Mouse (Mus musculus) intestine, embryonic 14.5 days (tissue): ENCODE data around the gene Tex44. TPM values are rescaled to one million over a fixed set of nuclear protein-coding genes. Genes with fewer than 3 reads are reported as not detected.

Experiments
- ATAC-seq: fragments of 200-750 bp; cut with Nextera tagmentation; replicated peaks from 2 replicates; pipeline ENCODE4 v1.8.0; 2017; ENCODE audit warnings: low read depth, moderate number of reproducible peaks, moderate TSS enrichment, moderate library complexity; ENCODE audit not compliant: low FRiP score, low TSS enrichment
- DNase-seq: peaks from one replicate; pipeline ENCODE4 v3.0.0-alpha.2; 2018; ENCODE audit warnings: low spot score
- H3K27ac ChIP-seq: fragments of 300-500 bp; sonication (generic); 2 replicates; pipeline ENCODE4 v1.5.1; 2014; ENCODE audit warnings: low read depth, mild to moderate bottlenecking, control low read depth
- H3K27me3 ChIP-seq: fragments of 300-500 bp; sonication (generic); replicated peaks from 2 replicates; pipeline ENCODE4 v1.6.1; 2014; ENCODE audit warnings: low read length, control low read depth; ENCODE audit not compliant: control insufficient read depth, insufficient read depth
- H3K36me3 ChIP-seq: fragments of 300-500 bp; sonication (generic); 2 replicates; pipeline ENCODE4 v1.6.1; 2014; ENCODE audit warnings: low read length, control low read depth; ENCODE audit not compliant: control insufficient read depth, insufficient read depth
- H3K4me1 ChIP-seq: fragments of 300-500 bp; sonication (generic); replicated peaks from 2 replicates; pipeline ENCODE4 v1.6.1; 2014; ENCODE audit warnings: low read length, control low read depth, mixed read lengths; ENCODE audit not compliant: control insufficient read depth, insufficient read depth
- H3K4me2 ChIP-seq: fragments of 300-500 bp; sonication (generic); 2 replicates; pipeline ENCODE4 v1.6.1; 2014; ENCODE audit warnings: low read length
- H3K4me3 ChIP-seq: fragments of 300-500 bp; sonication (generic); 2 replicates; pipeline ENCODE4 v1.5.1; 2014; ENCODE audit warnings: low read depth, low read length, control low read depth, mixed read lengths
- H3K9ac ChIP-seq: fragments of 300-500 bp; sonication (generic); 2 replicates; pipeline ENCODE4 v1.6.1; 2014; ENCODE audit warnings: mild to moderate bottlenecking, low read length
- H3K9me3 ChIP-seq: fragments of 300-500 bp; sonication (generic); 2 replicates; pipeline ENCODE4 v1.6.1; 2016; ENCODE audit warnings: low read length, control low read depth; ENCODE audit not compliant: control insufficient read depth
- WGBS: fragments of 180-500 bp; shearing (Covaris S2); extraction: QIAGEN DNeasy Blood & Tissue Kit; methylation state at CpG from one replicate; pipeline ENCODE4 v1.1.7; 2014; 5-methylcytosine and 5-hydroxymethylcytosine counted together
- polyA plus RNA-seq: library from polyadenylated mRNA; unstranded; fragments of >200 nt; fragmentation: Nextera tagmentation; extraction: Ambion mirVana; gene quantifications from 2 replicates; pipeline ENCODE4 v1.2.1, GENCODE M21; 2014

Gene Tex44
- polyA plus RNA-seq, 1 experiment from 2014 or later: not detected

DNA sequence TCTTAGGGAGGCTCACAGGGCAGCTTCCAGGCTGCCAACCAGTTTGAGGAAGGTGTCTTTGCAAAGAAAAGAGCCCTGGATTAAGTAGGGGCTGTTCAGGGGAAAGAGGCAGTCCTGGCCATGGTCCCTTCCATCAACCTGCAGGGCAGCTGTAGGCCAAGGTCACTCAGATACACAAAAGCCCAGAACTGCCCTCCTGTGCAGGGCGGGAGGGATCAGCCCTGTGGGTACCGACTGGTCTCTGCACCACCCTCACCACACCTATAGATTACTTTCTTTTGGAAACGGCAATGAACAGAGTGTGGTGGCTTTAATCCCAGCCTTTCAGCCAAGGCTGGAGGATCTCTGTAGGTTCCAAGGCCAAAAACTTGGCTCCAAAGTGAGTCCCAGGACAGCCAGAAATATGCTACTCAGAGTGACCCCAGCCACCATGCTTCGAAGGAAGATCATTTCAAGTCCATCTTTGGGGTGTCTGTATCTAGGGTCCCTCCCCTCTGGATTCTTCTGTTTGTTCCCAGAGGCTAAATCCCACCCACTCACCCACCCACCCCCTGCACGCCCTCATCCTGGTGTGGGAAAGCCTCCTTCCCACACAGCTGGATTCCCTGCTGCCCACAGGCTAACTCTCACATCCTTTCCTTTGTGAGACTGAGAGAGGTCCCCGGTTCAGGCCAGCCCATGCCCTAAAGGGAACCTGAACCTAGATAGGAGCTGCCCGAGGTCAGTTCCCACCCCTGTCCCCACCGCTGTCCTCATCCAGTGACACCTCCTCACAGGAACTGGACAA, 17.4 kb downstream of the Tex44 start:
- H3K9ac ChIP-seq: peak overlapping the region; percentile 96
- H3K4me2 ChIP-seq: peak overlapping the region; percentile 91
- no peak for ATAC-seq
- no peaks in the 10 kb centered on the region for H3K27me3 ChIP-seq
- H3K4me1 ChIP-seq: peaks cover 43% of the 10 kb centered on the region
- H3K27ac ChIP-seq: peak overlapping the region; percentile 100
- DNase-seq: peak; percentile 61
- H3K4me3 ChIP-seq: peak overlapping the region; percentile 40; the same call in 1 of the 2 replicates
- H3K36me3 ChIP-seq: no peaks in the 10 kb centered on the region
- WGBS: 53% methylated on average over 8 of the region's 8 CpGs
- H3K9me3 ChIP-seq: no peaks in the 10 kb centered on the region

GRCm38 (mm10) chr1:86447596-86448171, 21.6 kb downstream of the Tex44 start:
- ATAC-seq (0 out of 2 replicates have a peak, but pooled peaks have one; percentile 34), DNase-seq (peak; percentile 72)
- Histone ChIP-seq H3K9me3 (no peaks in the 10 kb centered on the region), H3K27ac (peak overlapping the region; percentile 88), H3K27me3 (no peaks in the 10 kb centered on the region), H3K4me2 (peak overlapping the region; percentile 3; the same call in 1 of the 2 replicates), H3K4me1 (peaks cover 28% of the 10 kb centered on the region), H3K4me3 (no peak overlapping the region), H3K36me3 (no peaks in the 10 kb centered on the region), H3K9ac (no peak overlapping the region)
- 22% methylated on average over 13 of the region's 13 CpGs for WGBS

GRCm38 (mm10) chr1:86448272-86448671, 22.1 kb downstream of the Tex44 start:
- Histone ChIP-seq H3K27ac (peak overlapping the region; percentile 88), H3K9me3 (no peaks in the 10 kb centered on the region), H3K4me2 (peak overlapping the region; percentile 3; the same call in 1 of the 2 replicates), H3K4me1 (peaks cover 22% of the 10 kb centered on the region), H3K4me3 (no peak overlapping the region), H3K27me3 (no peaks in the 10 kb centered on the region), H3K36me3 (no peaks in the 10 kb centered on the region), H3K9ac (no peak overlapping the region)
- ATAC-seq: 0 out of 2 replicates have a peak, but pooled peaks have one; percentile 17
- DNase-seq: no peak
- 20% methylated on average over 4 of the region's 4 CpGs for WGBS

DNA sequence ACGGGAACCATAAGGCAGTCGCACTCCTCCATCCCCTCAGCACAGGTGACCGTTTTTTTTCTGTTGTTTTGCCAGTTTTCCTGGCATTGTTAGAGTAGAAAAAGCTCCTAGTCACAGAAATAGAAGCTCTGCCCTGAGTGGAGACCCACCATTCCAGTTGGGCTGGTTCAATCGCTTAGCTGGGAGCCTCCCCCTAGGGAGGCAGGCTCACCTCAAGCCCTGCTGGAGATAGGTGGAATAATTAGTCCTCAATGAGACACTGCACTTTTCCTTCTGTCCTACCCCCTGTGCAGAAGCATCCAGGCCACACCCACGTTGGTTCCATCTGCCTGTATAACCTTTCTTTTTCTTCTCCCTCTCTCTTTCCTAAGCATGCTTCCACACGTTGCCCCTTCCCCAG, 23.8 kb downstream of the Tex44 start:
- peaks cover 11% of the 10 kb centered on the region for H3K4me1 ChIP-seq
- no peaks in the 10 kb centered on the region for H3K9me3 ChIP-seq
- ATAC-seq (0 out of 2 replicates have a peak, but pooled peaks have one; percentile 58), DNase-seq (no peak)
- no peaks in the 10 kb centered on the region for H3K27me3 ChIP-seq
- no peak overlapping the region for H3K9ac ChIP-seq
- H3K4me2 ChIP-seq: no peak overlapping the region
- WGBS: 40% methylated on average over 6 of the region's 6 CpGs
- H3K4me3 ChIP-seq: no peak overlapping the region
- H3K36me3 ChIP-seq: no peaks in the 10 kb centered on the region
- no peak overlapping the region for H3K27ac ChIP-seq

DNA sequence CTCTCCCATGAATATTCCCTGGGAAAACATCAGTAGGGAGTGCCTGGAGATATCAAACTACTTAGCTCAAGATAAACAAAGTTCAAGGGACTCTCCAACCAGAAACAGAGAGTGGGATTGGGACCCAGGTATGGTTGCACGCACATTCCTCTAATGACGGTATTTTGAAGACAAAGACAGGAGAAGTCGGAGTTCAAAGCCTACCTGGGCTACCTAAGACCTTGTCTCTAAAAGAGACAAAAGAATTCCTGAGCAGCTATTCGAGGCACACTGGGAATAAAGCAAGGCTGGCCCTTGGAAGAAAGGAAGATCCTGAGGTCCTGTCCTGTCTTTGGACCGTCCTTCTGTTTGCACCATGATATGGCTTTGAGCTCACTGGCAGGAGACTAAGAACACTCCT, 26.6 kb downstream of the Tex44 start:
- Histone ChIP-seq H3K36me3 (no peaks in the 10 kb centered on the region), H3K9ac (no peak overlapping the region), H3K4me2 (no peak overlapping the region), H3K4me3 (no peak overlapping the region), H3K27me3 (no peaks in the 10 kb centered on the region), H3K4me1 (peaks cover 7% of the 10 kb centered on the region), H3K27ac (no peak overlapping the region), H3K9me3 (no peaks in the 10 kb centered on the region)
- DNase-seq (no peak), ATAC-seq (no peak)
- 63% methylated on average over 5 of the region's 5 CpGs for WGBS

DNA sequence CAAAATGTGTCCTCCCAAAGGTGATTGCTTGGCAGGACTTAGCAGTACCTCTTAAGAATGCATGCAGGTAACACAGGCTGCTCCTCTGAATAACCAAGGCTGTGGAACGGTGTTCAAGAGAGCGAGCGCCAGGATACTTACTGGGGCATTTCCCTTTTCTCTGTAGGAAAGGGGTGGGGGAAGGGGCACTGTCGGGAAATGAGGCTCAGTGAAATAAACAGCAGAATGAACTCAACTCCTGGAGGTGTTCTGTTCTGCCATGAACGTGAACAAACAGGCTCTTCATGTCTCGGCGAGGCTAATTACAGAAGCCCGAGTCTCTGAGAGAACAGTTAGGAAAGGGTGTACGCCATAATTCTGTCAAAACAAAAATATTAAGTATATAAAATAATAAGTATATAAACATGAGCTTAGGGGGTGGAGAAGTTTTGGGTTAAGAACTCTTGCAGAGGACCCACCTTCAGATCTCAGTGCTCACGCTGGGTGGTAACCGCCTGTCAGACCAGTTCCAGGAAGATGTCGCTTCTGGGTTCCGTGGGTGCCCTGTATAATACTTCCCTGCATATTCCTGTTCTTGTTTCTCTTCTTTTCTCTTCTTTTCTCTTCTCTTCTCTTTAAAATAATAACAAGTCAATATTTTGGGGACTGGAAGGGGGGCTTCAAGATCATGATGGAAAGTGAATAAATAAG, 30.9 kb downstream of the Tex44 start:
- Histone ChIP-seq H3K4me3 (no peak overlapping the region), H3K36me3 (no peaks in the 10 kb centered on the region), H3K4me1 (no peaks in the 10 kb centered on the region), H3K27me3 (no peaks in the 10 kb centered on the region), H3K4me2 (no peak overlapping the region), H3K27ac (no peak overlapping the region), H3K9me3 (no peaks in the 10 kb centered on the region), H3K9ac (no peak overlapping the region)
- DNase-seq (no peak), ATAC-seq (0 out of 2 replicates have a peak, but pooled peaks have one; percentile 8)
- 53% methylated on average over 13 of the region's 13 CpGs for WGBS

DNA sequence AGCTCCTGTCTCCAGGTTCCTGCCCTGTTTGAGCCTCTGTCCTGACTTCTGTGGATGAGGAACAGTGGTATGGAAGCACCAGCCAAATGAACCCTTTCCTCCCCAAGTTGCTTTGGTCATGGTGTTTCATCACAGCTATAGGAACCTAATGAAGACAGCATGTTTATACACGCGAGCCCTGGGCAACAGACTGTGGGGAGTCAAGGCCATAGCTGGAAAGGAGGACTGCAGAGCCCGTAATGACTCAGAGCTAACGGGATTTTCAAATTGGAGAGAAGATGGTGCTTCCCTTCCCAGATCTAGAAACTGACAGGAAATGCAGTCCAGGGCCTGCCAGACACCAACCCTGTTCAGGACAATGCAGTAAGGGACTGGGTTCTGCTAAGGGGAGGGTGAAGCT, 33.2 kb downstream of the Tex44 start:
- no peak for DNase-seq
- Histone ChIP-seq H3K4me1 (no peaks in the 10 kb centered on the region; the same call in 1 of the 2 replicates), H3K9me3 (no peaks in the 10 kb centered on the region), H3K27me3 (no peaks in the 10 kb centered on the region), H3K4me2 (no peak overlapping the region), H3K9ac (no peak overlapping the region), H3K36me3 (no peaks in the 10 kb centered on the region), H3K27ac (no peak overlapping the region), H3K4me3 (no peak overlapping the region)
- no peak for ATAC-seq
- 72% methylated on average over 4 of the region's 4 CpGs for WGBS

GRCm38 (mm10) chr1:86464223-86464874, 38.2 kb downstream of the Tex44 start:
- Histone ChIP-seq H3K27ac (peak overlapping the region; percentile 75), H3K9me3 (no peaks in the 10 kb centered on the region), H3K4me2 (no peak overlapping the region), H3K4me3 (no peak overlapping the region), H3K9ac (no peak overlapping the region), H3K4me1 (no peaks in the 10 kb centered on the region; the same call in 1 of the 2 replicates), H3K36me3 (no peaks in the 10 kb centered on the region), H3K27me3 (no peaks in the 10 kb centered on the region)
- DNase-seq (no peak), ATAC-seq (no peak)
- WGBS: 65% methylated on average over 9 of the region's 9 CpGs
